Mouse (Mus musculus): ENCODE measurements at regions not wholly inside any gene's neighbourhood (a gene's known extent, or its start where the extent isn't known, plus 50 kb on each side); places are given as distances from the start of the nearest gene placed in this dataset.
A peak's percentile ranks its signal among the peaks of the same experiment; 100 is the strongest.

- WGBS = 62% methylated on average over 3 of the region's 3 CpGs
- Histone ChIP-seq H3K9ac (no peak overlapping the region), H3K4me1 (ENCODE audit: insufficient read depth) (peaks cover 21% of the 10 kb centered on the region), H3K4me2 (no peak overlapping the region), H3K27ac (ENCODE audit: low read depth) (no peak overlapping the region; the same call in 1 of the 2 replicates), H3K36me3 (ENCODE audit: insufficient read depth) (no peaks in the 10 kb centered on the region), H3K4me3 (ENCODE audit: low read depth, low read length) (no peak overlapping the region), H3K27me3 (ENCODE audit: insufficient read depth, low read length) (no peaks in the 10 kb centered on the region), H3K9me3 (ENCODE audit: low read depth, low read length) (no peaks in the 10 kb centered on the region)
- ATAC-seq (ENCODE audit: insufficient read depth) (no peak), DNase-seq (no peak)
- TF ChIP-seq CTCF (IDR thresholded peaks at IDR 0.05; ENCODE audit: low read depth) = peak; percentile 31; the same call in 1 of the 2 replicates
Measured at GRCm38 (mm10) chr3:37977453-37977852, 253.2 kb upstream of the Gm5148 start.

- 16% methylated on average over 13 of the region's 13 CpGs for WGBS
- Histone ChIP-seq H3K4me2 (peak overlapping the region; percentile 55), H3K27ac (ENCODE audit: low read depth) (peak overlapping the region; percentile 8; the same call in 1 of the 2 replicates), H3K4me1 (ENCODE audit: insufficient read depth) (peaks cover 21% of the 10 kb centered on the region), H3K4me3 (ENCODE audit: low read depth, low read length) (no peak overlapping the region), H3K9ac (no peak overlapping the region; the same call in 1 of the 2 replicates), H3K9me3 (ENCODE audit: low read depth, low read length) (no peaks in the 10 kb centered on the region), H3K27me3 (ENCODE audit: insufficient read depth, low read length) (no peaks in the 10 kb centered on the region), H3K36me3 (ENCODE audit: insufficient read depth) (no peaks in the 10 kb centered on the region)
- peak; percentile 82 for DNase-seq
- no peak for TF ChIP-seq CTCF (IDR thresholded peaks at IDR 0.05; ENCODE audit: low read depth)
- peak; percentile 79; the same call in 1 of the 2 replicates for ATAC-seq (ENCODE audit: insufficient read depth)
Measured at GRCm38 (mm10) chr3:37976566-37976965, 252.3 kb upstream of the Gm5148 start.

GRCm38 (mm10) chr3:37975194-37975756 lies 251.0 kb upstream of the Gm5148 start:
- no peak overlapping the region for H3K4me3 ChIP-seq (ENCODE audit: low read depth, low read length)
- no peak for TF ChIP-seq CTCF (IDR thresholded peaks at IDR 0.05; ENCODE audit: low read depth)
- 30% methylated on average over 11 of the region's 11 CpGs for WGBS
- H3K9ac ChIP-seq = no peak overlapping the region
- peaks cover 21% of the 10 kb centered on the region for H3K4me1 ChIP-seq (ENCODE audit: insufficient read depth)
- 0 out of 2 replicates have a peak overlapping the region, but pooled peaks have one; percentile 10 for H3K4me2 ChIP-seq
- ATAC-seq (ENCODE audit: insufficient read depth) (no peak), DNase-seq (peak; percentile 49)
- H3K27me3 ChIP-seq (ENCODE audit: insufficient read depth, low read length) = no peaks in the 10 kb centered on the region
- H3K36me3 ChIP-seq (ENCODE audit: insufficient read depth) = no peaks in the 10 kb centered on the region
- no peak overlapping the region for H3K27ac ChIP-seq (ENCODE audit: low read depth)
- H3K9me3 ChIP-seq (ENCODE audit: low read depth, low read length) = no peaks in the 10 kb centered on the region

- Histone ChIP-seq H3K27ac (ENCODE audit: low read depth) (no peak overlapping the region), H3K9me3 (ENCODE audit: low read depth, low read length) (no peaks in the 10 kb centered on the region), H3K36me3 (ENCODE audit: insufficient read depth) (no peaks in the 10 kb centered on the region), H3K27me3 (ENCODE audit: insufficient read depth, low read length) (no peaks in the 10 kb centered on the region), H3K4me2 (no peak overlapping the region), H3K4me1 (ENCODE audit: insufficient read depth) (peaks cover 18% of the 10 kb centered on the region), H3K9ac (no peak overlapping the region), H3K4me3 (ENCODE audit: low read depth, low read length) (no peak overlapping the region)
- TF ChIP-seq CTCF (IDR thresholded peaks at IDR 0.05; ENCODE audit: low read depth) = no peak
- no peak for ATAC-seq (ENCODE audit: insufficient read depth)
- DNase-seq = no peak
- WGBS = 50% methylated on average over 3 of the region's 3 CpGs
Measured at GRCm38 (mm10) chr3:37972931-37973330, 248.6 kb upstream of the Gm5148 start.

- Histone ChIP-seq H3K9ac (no peak overlapping the region), H3K4me2 (no peak overlapping the region), H3K36me3 (ENCODE audit: insufficient read depth) (no peaks in the 10 kb centered on the region), H3K4me1 (ENCODE audit: insufficient read depth) (peaks cover 12% of the 10 kb centered on the region), H3K4me3 (ENCODE audit: low read depth, low read length) (no peak overlapping the region), H3K9me3 (ENCODE audit: low read depth, low read length) (no peaks in the 10 kb centered on the region), H3K27ac (ENCODE audit: low read depth) (no peak overlapping the region), H3K27me3 (ENCODE audit: insufficient read depth, low read length) (no peaks in the 10 kb centered on the region)
- ATAC-seq (ENCODE audit: insufficient read depth) (no peak), DNase-seq (peak; percentile 67)
- WGBS = 20% methylated on average over 2 of the region's 2 CpGs
- TF ChIP-seq CTCF (IDR thresholded peaks at IDR 0.05; ENCODE audit: low read depth) = no peak
Measured at GRCm38 (mm10) chr3:37971240-37971639, 246.9 kb upstream of the Gm5148 start.

- Histone ChIP-seq H3K4me3 (ENCODE audit: low read depth, low read length) (no peak overlapping the region), H3K4me2 (no peak overlapping the region), H3K27ac (ENCODE audit: low read depth) (no peak overlapping the region), H3K36me3 (ENCODE audit: insufficient read depth) (no peaks in the 10 kb centered on the region), H3K4me1 (ENCODE audit: insufficient read depth) (no peaks in the 10 kb centered on the region), H3K9me3 (ENCODE audit: low read depth, low read length) (no peaks in the 10 kb centered on the region), H3K27me3 (ENCODE audit: insufficient read depth, low read length) (no peaks in the 10 kb centered on the region), H3K9ac (no peak overlapping the region)
- DNase-seq (no peak), ATAC-seq (ENCODE audit: insufficient read depth) (no peak)
- no peak for TF ChIP-seq CTCF (IDR thresholded peaks at IDR 0.05; ENCODE audit: low read depth)
Measured at GRCm38 (mm10) chr3:37968654-37969053, 244.4 kb upstream of the Gm5148 start.

- DNase-seq = no peak
- H3K27ac ChIP-seq (ENCODE audit: low read depth) = no peak overlapping the region
- no peak overlapping the region for H3K4me2 ChIP-seq
- no peak for ATAC-seq (ENCODE audit: insufficient read depth)
- H3K9me3 ChIP-seq (ENCODE audit: low read depth, low read length) = no peaks in the 10 kb centered on the region
- no peak overlapping the region for H3K9ac ChIP-seq
- no peaks in the 10 kb centered on the region for H3K4me1 ChIP-seq (ENCODE audit: insufficient read depth)
- TF ChIP-seq CTCF (IDR thresholded peaks at IDR 0.05; ENCODE audit: low read depth) = no peak
- 88% methylated on average over 4 of the region's 4 CpGs for WGBS
- H3K27me3 ChIP-seq (ENCODE audit: insufficient read depth, low read length) = no peaks in the 10 kb centered on the region
- H3K36me3 ChIP-seq (ENCODE audit: insufficient read depth) = no peaks in the 10 kb centered on the region
- H3K4me3 ChIP-seq (ENCODE audit: low read depth, low read length) = no peak overlapping the region
Measured at GRCm38 (mm10) chr3:37965221-37965620, 240.9 kb upstream of the Gm5148 start.
